Mouse (Mus musculus): Measurements from ENCODE around the gene Cxcl1. TPM values are rescaled to one million over a fixed set of nuclear protein-coding genes. Genes with fewer than 3 reads are reported as not detected.

Gene Cxcl1
- polyA plus RNA-seq, 2 experiments = 1.8 to 2.3 TPM

- H3K27ac ChIP-seq (replicated peaks; ENCODE audit: low read depth, low read length) = no peak overlapping the region
- ATAC-seq (ENCODE audit: low FRiP score, low read depth) = no peak
- no peak for TF ChIP-seq POLR2A (IDR thresholded peaks at IDR 0.05; ENCODE audit: borderline replicate concordance, extremely low read depth, insufficient read depth, insufficient read length)
- H3K4me2 ChIP-seq (replicated peaks; ENCODE audit: low read depth, low read length, severe bottlenecking) = no peak overlapping the region
- no peak overlapping the region for H3K9ac ChIP-seq (ENCODE audit: low read depth, low read length, severe bottlenecking)
- DNase-seq (ENCODE audit: low spot score) = peak; percentile 25
- no peaks in the 10 kb centered on the region for H3K9me3 ChIP-seq (ENCODE audit: control insufficient read depth, low read length)
- H3K27me3 ChIP-seq (ENCODE audit: control insufficient read depth, insufficient read depth, low read length) = no peaks in the 10 kb centered on the region
- no peaks in the 10 kb centered on the region for H3K4me1 ChIP-seq (ENCODE audit: control insufficient read depth, insufficient read depth, low read length)
- H3K36me3 ChIP-seq (ENCODE audit: control insufficient read depth, insufficient read depth, low read length) = no peaks in the 10 kb centered on the region
- H3K4me3 ChIP-seq (replicated peaks; ENCODE audit: low read length) = no peak overlapping the region
These were observed 24.3 kb upstream of the Cxcl1 start for GRCm38 (mm10) chr5:90866770-90867169.

- H3K4me1 ChIP-seq (ENCODE audit: control insufficient read depth, insufficient read depth, low read length) = no peaks in the 10 kb centered on the region
- H3K4me2 ChIP-seq (replicated peaks; ENCODE audit: low read depth, low read length, severe bottlenecking) = no peak overlapping the region
- no peak for TF ChIP-seq POLR2A (IDR thresholded peaks at IDR 0.05; ENCODE audit: borderline replicate concordance, extremely low read depth, insufficient read depth, insufficient read length)
- no peak overlapping the region for H3K9ac ChIP-seq (ENCODE audit: low read depth, low read length, severe bottlenecking)
- H3K27me3 ChIP-seq (ENCODE audit: control insufficient read depth, insufficient read depth, low read length) = no peaks in the 10 kb centered on the region
- DNase-seq (ENCODE audit: low spot score) (no peak), ATAC-seq (ENCODE audit: low FRiP score, low read depth) (no peak)
- no peaks in the 10 kb centered on the region for H3K36me3 ChIP-seq (ENCODE audit: control insufficient read depth, insufficient read depth, low read length)
- no peaks in the 10 kb centered on the region for H3K9me3 ChIP-seq (ENCODE audit: control insufficient read depth, low read length)
- H3K27ac ChIP-seq (replicated peaks; ENCODE audit: low read depth, low read length) = no peak overlapping the region
- no peak overlapping the region for H3K4me3 ChIP-seq (replicated peaks; ENCODE audit: low read length)
- WGBS = 77% methylated on average over 7 of the region's 7 CpGs
These were observed 18.7 kb upstream of the Cxcl1 start for GRCm38 (mm10) chr5:90872377-90872776.

- WGBS = 63% methylated on average over 4 of the region's 4 CpGs
- H3K27me3 ChIP-seq (ENCODE audit: control insufficient read depth, insufficient read depth, low read length) = no peaks in the 10 kb centered on the region
- no peaks in the 10 kb centered on the region for H3K4me1 ChIP-seq (ENCODE audit: control insufficient read depth, insufficient read depth, low read length)
- no peak overlapping the region for H3K4me3 ChIP-seq (replicated peaks; ENCODE audit: low read length)
- no peaks in the 10 kb centered on the region for H3K36me3 ChIP-seq (ENCODE audit: control insufficient read depth, insufficient read depth, low read length)
- DNase-seq (ENCODE audit: low spot score) = peak; percentile 47
- ATAC-seq (ENCODE audit: low FRiP score, low read depth) = peak; percentile 57; the same call in 1 of the 2 replicates
- H3K27ac ChIP-seq (replicated peaks; ENCODE audit: low read depth, low read length) = no peak overlapping the region
- TF ChIP-seq POLR2A (IDR thresholded peaks at IDR 0.05; ENCODE audit: borderline replicate concordance, extremely low read depth, insufficient read depth, insufficient read length) = no peak
- no peak overlapping the region for H3K4me2 ChIP-seq (replicated peaks; ENCODE audit: low read depth, low read length, severe bottlenecking)
- H3K9me3 ChIP-seq (ENCODE audit: control insufficient read depth, low read length) = no peaks in the 10 kb centered on the region
- no peak overlapping the region for H3K9ac ChIP-seq (ENCODE audit: low read depth, low read length, severe bottlenecking)
These were observed 15.0 kb upstream of the Cxcl1 start for GRCm38 (mm10) chr5:90876045-90876444.

GRCm38 (mm10) chr5:90876471-90877172 lies 14.4 kb upstream of the Cxcl1 start:
- Histone ChIP-seq H3K9me3 (ENCODE audit: control insufficient read depth, low read length) (no peaks in the 10 kb centered on the region), H3K4me1 (ENCODE audit: control insufficient read depth, insufficient read depth, low read length) (no peaks in the 10 kb centered on the region), H3K4me2 (replicated peaks; ENCODE audit: low read depth, low read length, severe bottlenecking) (no peak overlapping the region), H3K27me3 (ENCODE audit: control insufficient read depth, insufficient read depth, low read length) (no peaks in the 10 kb centered on the region), H3K9ac (ENCODE audit: low read depth, low read length, severe bottlenecking) (no peak overlapping the region), H3K36me3 (ENCODE audit: control insufficient read depth, insufficient read depth, low read length) (no peaks in the 10 kb centered on the region), H3K4me3 (replicated peaks; ENCODE audit: low read length) (no peak overlapping the region), H3K27ac (replicated peaks; ENCODE audit: low read depth, low read length) (no peak overlapping the region)
- TF ChIP-seq POLR2A (IDR thresholded peaks at IDR 0.05; ENCODE audit: borderline replicate concordance, extremely low read depth, insufficient read depth, insufficient read length) = no peak
- ATAC-seq (ENCODE audit: low FRiP score, low read depth) (no peak), DNase-seq (ENCODE audit: low spot score) (no peak)
- 70% methylated on average over 8 of the region's 8 CpGs for WGBS

- Histone ChIP-seq H3K9me3 (ENCODE audit: control insufficient read depth, low read length) (no peaks in the 10 kb centered on the region), H3K4me2 (replicated peaks; ENCODE audit: low read depth, low read length, severe bottlenecking) (no peak overlapping the region), H3K27me3 (ENCODE audit: control insufficient read depth, insufficient read depth, low read length) (no peaks in the 10 kb centered on the region), H3K9ac (ENCODE audit: low read depth, low read length, severe bottlenecking) (no peak overlapping the region), H3K27ac (replicated peaks; ENCODE audit: low read depth, low read length) (no peak overlapping the region), H3K36me3 (ENCODE audit: control insufficient read depth, insufficient read depth, low read length) (no peaks in the 10 kb centered on the region), H3K4me3 (replicated peaks; ENCODE audit: low read length) (no peak overlapping the region), H3K4me1 (ENCODE audit: control insufficient read depth, insufficient read depth, low read length) (no peaks in the 10 kb centered on the region)
- no peak for TF ChIP-seq POLR2A (IDR thresholded peaks at IDR 0.05; ENCODE audit: borderline replicate concordance, extremely low read depth, insufficient read depth, insufficient read length)
- ATAC-seq (ENCODE audit: low FRiP score, low read depth) (no peak), DNase-seq (ENCODE audit: low spot score) (no peak)
These were observed 13.9 kb upstream of the Cxcl1 start for GRCm38 (mm10) chr5:90877173-90877512.

Measured in limb, embryonic 14.5 days (tissue).